ENCODE assay signal across 16 mouse cellular contexts in genomic region chr15:51502058-51502741, GRCm38 (mm10).
DNase-seq lines count a peak whose midpoint lies in the region; ATAC-seq and TF ChIP-seq lines count a peak whose summit lies in the region.
"Had no signal": no experiment of that assay in that cellular context is flagged by ENCODE, and none has a peak within 500 bp of the region (broad histone marks: within the 10 kb centered on the region; RNA-seq: fewer than 3 reads in every experiment).

No protein-coding gene starts in this region.

- no peaks in the 10 kb centered on the region for H3K9me3 ChIP-seq in heart, embryonic 15.5 days (replicated peaks)
- no peaks in the 10 kb centered on the region for H3K9me3 ChIP-seq in embryonic facial prominence, embryonic 12.5 days
- H3K9me3 ChIP-seq in limb, embryonic 14.5 days (ENCODE audit: control insufficient read depth, low read length) = no peaks in the 10 kb centered on the region
- H3K9me3 ChIP-seq: kidney, embryonic 15.5 days; liver, embryonic 15.5 days had no signal

- H3K36me3 ChIP-seq in heart, embryonic 15.5 days = no peaks in the 10 kb centered on the region
- H3K36me3 ChIP-seq in embryonic facial prominence, embryonic 12.5 days = no peaks in the 10 kb centered on the region
- no peaks in the 10 kb centered on the region for H3K36me3 ChIP-seq in limb, embryonic 14.5 days (ENCODE audit: control insufficient read depth, insufficient read depth, low read length)
- H3K36me3 ChIP-seq: kidney, embryonic 15.5 days; liver, embryonic 15.5 days had no signal

- no peak for TF ChIP-seq POLR2A in brain, embryonic 14.5 days (IDR thresholded peaks at IDR 0.05; ENCODE audit: borderline replicate concordance, extremely low read depth, insufficient read depth, insufficient read length, poor library complexity, severe bottlenecking)
- TF ChIP-seq POLR2A in limb, embryonic 14.5 days (IDR thresholded peaks at IDR 0.05; ENCODE audit: borderline replicate concordance, extremely low read depth, insufficient read depth, insufficient read length) = no peak

- intact Hi-C loops in heart, postnatal 25 days (cut with DNase I) = no loop called here

- H3K4me1 ChIP-seq in heart, embryonic 15.5 days (replicated peaks) = 0 out of 2 replicates have a peak, but pooled peaks cover 8% of the 10 kb centered on the region
- H3K4me1 ChIP-seq in embryonic facial prominence, embryonic 12.5 days = peaks cover 7% of the 10 kb centered on the region; the same call in 1 of the 2 replicates
- H3K4me1 ChIP-seq in limb, embryonic 14.5 days (ENCODE audit: control insufficient read depth, insufficient read depth, low read length) = peaks cover 29% of the 10 kb centered on the region
- H3K4me1 ChIP-seq: kidney, embryonic 15.5 days; liver, embryonic 15.5 days had no signal

- no peak for TF ChIP-seq CTCF in brain, embryonic 14.5 days (IDR thresholded peaks at IDR 0.05; ENCODE audit: borderline replicate concordance, extremely low read depth, insufficient read depth, insufficient read length)

- H3K27me3 ChIP-seq in heart, embryonic 15.5 days = no peaks in the 10 kb centered on the region
- no peaks in the 10 kb centered on the region for H3K27me3 ChIP-seq in embryonic facial prominence, embryonic 12.5 days
- no peaks in the 10 kb centered on the region for H3K27me3 ChIP-seq in limb, embryonic 14.5 days (ENCODE audit: control insufficient read depth, insufficient read depth, low read length)
- H3K27me3 ChIP-seq: kidney, embryonic 15.5 days; liver, embryonic 15.5 days had no signal

- no peak overlapping the region for H3K4me3 ChIP-seq in heart, embryonic 15.5 days
- H3K4me3 ChIP-seq in embryonic facial prominence, embryonic 12.5 days = no peak overlapping the region
- H3K4me3 ChIP-seq in limb, embryonic 14.5 days (replicated peaks; ENCODE audit: low read length) = no peak overlapping the region
- H3K4me3 ChIP-seq: kidney, embryonic 15.5 days; liver, embryonic 15.5 days had no signal

- WGBS in heart, embryonic 15.5 days = 61% methylated on average over 12 of the region's 12 CpGs
- 31% methylated on average over 12 of the region's 12 CpGs for WGBS in embryonic facial prominence, embryonic 12.5 days
- 52% methylated on average over 12 of the region's 12 CpGs for WGBS in limb, embryonic 14.5 days

- no peak for ATAC-seq in heart, embryonic 15.5 days (replicated peaks; ENCODE audit: insufficient number of reproducible peaks, insufficient read depth, low FRiP score, low read depth)
- ATAC-seq in embryonic facial prominence, embryonic 12.5 days (ENCODE audit: insufficient number of reproducible peaks, insufficient read depth, low FRiP score, low TSS enrichment) = no peak
- 0 out of 2 replicates have a peak, but pooled peaks have one; percentile 24 for ATAC-seq in limb, embryonic 14.5 days (ENCODE audit: low FRiP score, low read depth)
- ATAC-seq: hindbrain, postnatal 0 days had no signal

- no peak overlapping the region for H3K9ac ChIP-seq in heart, embryonic 15.5 days
- H3K9ac ChIP-seq in embryonic facial prominence, embryonic 12.5 days = no peak overlapping the region
- H3K9ac ChIP-seq in limb, embryonic 14.5 days (ENCODE audit: low read depth, low read length, severe bottlenecking) = no peak overlapping the region
- H3K9ac ChIP-seq: kidney, embryonic 15.5 days; liver, embryonic 15.5 days had no signal

- 0 out of 2 replicates have a peak overlapping the region, but pooled peaks have one; percentile 1 for H3K4me2 ChIP-seq in heart, embryonic 15.5 days
- H3K4me2 ChIP-seq in embryonic facial prominence, embryonic 12.5 days (replicated peaks) = no peak overlapping the region
- H3K4me2 ChIP-seq in limb, embryonic 14.5 days (replicated peaks; ENCODE audit: low read depth, low read length, severe bottlenecking) = peak overlapping the region; percentile 33
- H3K4me2 ChIP-seq: liver, embryonic 15.5 days had no signal

- no peak for DNase-seq in heart, postnatal 25 days (ENCODE audit: low spot score)
- peak; percentile 44 for DNase-seq in brain, embryonic 14.5 days (ENCODE audit: low read depth)
- peak; percentile 45 for DNase-seq in limb, embryonic 14.5 days (ENCODE audit: low spot score)
- no peak for DNase-seq in right cerebral cortex, postnatal 14 days
- DNase-seq in B cell, adult 2 months = no peak
- DNase-seq in kidney, adult 8-10 months = no peak
- DNase-seq: adrenal gland, postnatal 36 days; heart, postnatal 10 days; layer of hippocampus, adult 9-11 months; spleen, adult 18-20 months; thymus, postnatal 4 days had no signal

- H3K27ac ChIP-seq in heart, embryonic 15.5 days = no peak overlapping the region
- H3K27ac ChIP-seq in embryonic facial prominence, embryonic 12.5 days = peak overlapping the region; percentile 84
- peak overlapping the region; percentile 65 for H3K27ac ChIP-seq in limb, embryonic 14.5 days (replicated peaks; ENCODE audit: low read depth, low read length)
- H3K27ac ChIP-seq: hindbrain, postnatal 0 days; kidney, embryonic 15.5 days; liver, embryonic 15.5 days had no signal

Comparison
In these comparisons a context has a peak if more than half of its experiments do, and no peak if none do; other contexts are left out.
1. DNase-seq: peak in brain, embryonic 14.5 days (single experiment) and limb, embryonic 14.5 days (single experiment); none in heart, postnatal 25 days (single experiment), right cerebral cortex, postnatal 14 days (single experiment), B cell, adult 2 months (0 of 2) and kidney, adult 8-10 months (0 of 2).